Mouse (Mus musculus) embryonic facial prominence, embryonic 13.5 days (tissue): ENCODE data around the gene 1810055G02Rik. TPM values are rescaled to one million over a fixed set of nuclear protein-coding genes. Genes with fewer than 3 reads are reported as not detected.

ENCODE experiments used
- ATAC-seq: fragments of 200-750 bp; cut with Nextera tagmentation; 2 replicates; pipeline ENCODE4 v1.8.0; 2017; ENCODE audit warnings: low read depth; ENCODE audit not compliant: insufficient number of reproducible peaks, insufficient read depth, low FRiP score, low TSS enrichment
- H3K27ac ChIP-seq: fragments of 300-500 bp; sonication (generic); 2 replicates; pipeline ENCODE4 v1.5.1; 2015; ENCODE audit warnings: moderate library complexity, mild to moderate bottlenecking, inconsistent platforms
- H3K27me3 ChIP-seq: fragments of 300-500 bp; sonication (generic); 2 replicates; pipeline ENCODE4 v1.6.1; 2015; ENCODE audit warnings: mild to moderate bottlenecking, inconsistent platforms
- H3K36me3 ChIP-seq: fragments of 300-500 bp; sonication (generic); 2 replicates; pipeline ENCODE4 v1.6.1; 2015; ENCODE audit warnings: mild to moderate bottlenecking, inconsistent platforms
- H3K4me1 ChIP-seq: fragments of 300-500 bp; sonication (generic); 2 replicates; pipeline ENCODE4 v1.6.1; 2015; ENCODE audit warnings: inconsistent platforms
- H3K4me2 ChIP-seq: fragments of 300-500 bp; sonication (generic); 2 replicates; pipeline ENCODE4 v1.6.1; 2015; ENCODE audit warnings: moderate library complexity, mild to moderate bottlenecking, inconsistent platforms
- H3K4me3 ChIP-seq: fragments of 300-500 bp; sonication (generic); 2 replicates; pipeline ENCODE4 v1.5.1; 2015; ENCODE audit warnings: mild to moderate bottlenecking, inconsistent platforms
- H3K9ac ChIP-seq: fragments of 300-500 bp; sonication (generic); 2 replicates; pipeline ENCODE4 v1.6.1; 2015; ENCODE audit warnings: mild to moderate bottlenecking, inconsistent platforms
- H3K9me3 ChIP-seq: fragments of 300-500 bp; sonication (generic); 2 replicates; pipeline ENCODE4 v1.6.1; 2016; ENCODE audit warnings: inconsistent platforms
- WGBS: fragments of 180-500 bp; shearing (Covaris S2); methylation state at CpG from one replicate; pipeline ENCODE4 v1.1.7; 2015; ENCODE audit warnings: mixed read lengths; 5-methylcytosine and 5-hydroxymethylcytosine counted together
- polyA plus RNA-seq: library from polyadenylated mRNA; unstranded; fragments of >200 nt; fragmentation: Nextera tagmentation; extraction: Ambion mirVana; gene quantifications from 2 replicates; pipeline ENCODE4 v1.2.1, GENCODE M21; 2015

The 1810055G02Rik gene
- polyA plus RNA-seq = 47.5 and 47.6 TPM in 2 replicates

- ATAC-seq = peak; percentile 96
- under 1% methylated on average over 61 of the region's 61 CpGs for WGBS
Measured at GRCm38 (mm10) chr19:3708078-3709012, at the start of gene 1810055G02Rik. 1810055G02Rik (plus strand) TSS chr19:3708293.

GRCm38 (mm10) chr19:3665510-3665909 is 42.6 kb upstream of the 1810055G02Rik start:
- Histone ChIP-seq H3K4me3 (no peak overlapping the region), H3K4me2 (no peak overlapping the region; the same call in 1 of the 2 replicates), H3K36me3 (no peaks in the 10 kb centered on the region), H3K27me3 (no peaks in the 10 kb centered on the region), H3K9ac (no peak overlapping the region), H3K4me1 (peaks cover 92% of the 10 kb centered on the region), H3K27ac (peak overlapping the region; percentile 68), H3K9me3 (no peaks in the 10 kb centered on the region)
- no peak for ATAC-seq
- WGBS = 21% methylated on average over 5 of the region's 5 CpGs

More at GRCm38 (mm10) chr19:3708078-3709012, at the start of gene 1810055G02Rik:
- Histone ChIP-seq H3K27ac (peak within 1 kb of the TSS; percentile 88), H3K27me3 (no peaks in the 10 kb centered on the region), H3K4me2 (peak within 1 kb of the TSS; percentile 67), H3K4me1 (peaks cover 20% of the 10 kb centered on the region), H3K9me3 (no peaks in the 10 kb centered on the region), H3K36me3 (peaks cover 10% of the 10 kb centered on the region), H3K4me3 (peak within 1 kb of the TSS; percentile 75), H3K9ac (peak within 1 kb of the TSS; percentile 82)

GRCm38 (mm10) chr19:3666632-3667031 is 41.5 kb upstream of the 1810055G02Rik start:
- no peak for ATAC-seq
- no peak overlapping the region for H3K4me2 ChIP-seq
- peaks cover 87% of the 10 kb centered on the region for H3K4me1 ChIP-seq
- H3K4me3 ChIP-seq = no peak overlapping the region
- peaks cover 4% of the 10 kb centered on the region; the same call in 1 of the 2 replicates for H3K36me3 ChIP-seq
- H3K27me3 ChIP-seq = no peaks in the 10 kb centered on the region
- WGBS = 61% methylated on average over 2 of the region's 2 CpGs
- peak overlapping the region; percentile 68 for H3K27ac ChIP-seq
- H3K9ac ChIP-seq = no peak overlapping the region
- H3K9me3 ChIP-seq = no peaks in the 10 kb centered on the region

GRCm38 (mm10) chr19:3667155-3667895 is 40.8 kb upstream of the 1810055G02Rik start:
- ATAC-seq = no peak
- Histone ChIP-seq H3K4me2 (no peak overlapping the region), H3K27ac (peak overlapping the region; percentile 68), H3K9ac (no peak overlapping the region), H3K4me3 (no peak overlapping the region), H3K36me3 (peaks cover 11% of the 10 kb centered on the region), H3K4me1 (peaks cover 81% of the 10 kb centered on the region), H3K27me3 (no peaks in the 10 kb centered on the region), H3K9me3 (no peaks in the 10 kb centered on the region)
- 70% methylated on average over 6 of the region's 6 CpGs for WGBS

GRCm38 (mm10) chr19:3667979-3668378 is 40.1 kb upstream of the 1810055G02Rik start:
- no peak overlapping the region for H3K4me3 ChIP-seq
- no peaks in the 10 kb centered on the region for H3K27me3 ChIP-seq
- peaks cover 17% of the 10 kb centered on the region for H3K36me3 ChIP-seq
- WGBS = 70% methylated on average over 11 of the region's 11 CpGs
- H3K4me1 ChIP-seq = peaks cover 74% of the 10 kb centered on the region
- no peak for ATAC-seq
- H3K9ac ChIP-seq = 0 out of 2 replicates have a peak overlapping the region, but pooled peaks have one; percentile 16
- peak overlapping the region; percentile 88 for H3K27ac ChIP-seq
- 0 out of 2 replicates have a peak, but pooled peaks cover 3% of the 10 kb centered on the region for H3K9me3 ChIP-seq
- no peak overlapping the region for H3K4me2 ChIP-seq

GRCm38 (mm10) chr19:3668551-3668950 is 39.5 kb upstream of the 1810055G02Rik start:
- no peak for ATAC-seq
- peaks cover 69% of the 10 kb centered on the region for H3K4me1 ChIP-seq
- H3K9ac ChIP-seq = peak overlapping the region; percentile 16; the same call in 1 of the 2 replicates
- H3K27me3 ChIP-seq = no peaks in the 10 kb centered on the region
- H3K4me2 ChIP-seq = no peak overlapping the region
- no peak overlapping the region for H3K4me3 ChIP-seq
- H3K9me3 ChIP-seq = 0 out of 2 replicates have a peak, but pooled peaks cover 6% of the 10 kb centered on the region
- peak overlapping the region; percentile 88 for H3K27ac ChIP-seq
- 73% methylated on average over 10 of the region's 10 CpGs for WGBS
- H3K36me3 ChIP-seq = peaks cover 23% of the 10 kb centered on the region

- ATAC-seq = no peak; the same call in 1 of the 2 replicates
Measured at GRCm38 (mm10) chr19:3669100-3669499, 39.0 kb upstream of the 1810055G02Rik start.

GRCm38 (mm10) chr19:3673149-3673548 is 34.9 kb upstream of the 1810055G02Rik start:
- WGBS = 94% methylated on average over 2 of the region's 2 CpGs
- Histone ChIP-seq H3K36me3 (peaks cover 36% of the 10 kb centered on the region), H3K27ac (no peak overlapping the region), H3K27me3 (no peaks in the 10 kb centered on the region), H3K4me2 (no peak overlapping the region), H3K4me1 (peaks cover 32% of the 10 kb centered on the region), H3K9ac (no peak overlapping the region), H3K4me3 (no peak overlapping the region), H3K9me3 (0 out of 2 replicates have a peak, but pooled peaks cover 6% of the 10 kb centered on the region)
- no peak for ATAC-seq

More at GRCm38 (mm10) chr19:3669100-3669499, 39.0 kb upstream of the 1810055G02Rik start:
- 27% methylated on average over 13 of the region's 13 CpGs for WGBS
- 0 out of 2 replicates have a peak, but pooled peaks cover 6% of the 10 kb centered on the region for H3K9me3 ChIP-seq
- peak overlapping the region; percentile 88 for H3K27ac ChIP-seq
- H3K9ac ChIP-seq = peak overlapping the region; percentile 11; the same call in 1 of the 2 replicates
- H3K4me1 ChIP-seq = peaks cover 65% of the 10 kb centered on the region
- H3K27me3 ChIP-seq = no peaks in the 10 kb centered on the region
- H3K4me3 ChIP-seq = no peak overlapping the region
- H3K36me3 ChIP-seq = peaks cover 29% of the 10 kb centered on the region
- H3K4me2 ChIP-seq = peak overlapping the region; percentile 33; the same call in 1 of the 2 replicates

GRCm38 (mm10) chr19:3674122-3674855 is 33.8 kb upstream of the 1810055G02Rik start:
- H3K9ac ChIP-seq = no peak overlapping the region
- H3K9me3 ChIP-seq = 0 out of 2 replicates have a peak, but pooled peaks cover 6% of the 10 kb centered on the region
- no peak overlapping the region for H3K27ac ChIP-seq
- no peaks in the 10 kb centered on the region for H3K27me3 ChIP-seq
- no peak for ATAC-seq
- H3K36me3 ChIP-seq = peaks cover 36% of the 10 kb centered on the region
- H3K4me2 ChIP-seq = no peak overlapping the region
- peaks cover 25% of the 10 kb centered on the region for H3K4me1 ChIP-seq
- 86% methylated on average over 8 of the region's 8 CpGs for WGBS
- no peak overlapping the region for H3K4me3 ChIP-seq

- no peak overlapping the region for H3K4me3 ChIP-seq
- no peaks in the 10 kb centered on the region for H3K27me3 ChIP-seq
- WGBS = 79% methylated on average over 7 of the region's 7 CpGs
- peak overlapping the region; percentile 81; the same call in 1 of the 2 replicates for H3K27ac ChIP-seq
- no peak for ATAC-seq
- H3K4me2 ChIP-seq = 0 out of 2 replicates have a peak overlapping the region, but pooled peaks have one; percentile 37
- no peak overlapping the region for H3K9ac ChIP-seq
- peaks cover 4% of the 10 kb centered on the region; the same call in 1 of the 2 replicates for H3K36me3 ChIP-seq
- H3K9me3 ChIP-seq = no peaks in the 10 kb centered on the region
- peaks cover 58% of the 10 kb centered on the region for H3K4me1 ChIP-seq
Measured at GRCm38 (mm10) chr19:3680732-3681131, 27.4 kb upstream of the 1810055G02Rik start.
